Comparison of ENCODE assay signal across 8 mouse cellular contexts in the genomic region with DNA sequence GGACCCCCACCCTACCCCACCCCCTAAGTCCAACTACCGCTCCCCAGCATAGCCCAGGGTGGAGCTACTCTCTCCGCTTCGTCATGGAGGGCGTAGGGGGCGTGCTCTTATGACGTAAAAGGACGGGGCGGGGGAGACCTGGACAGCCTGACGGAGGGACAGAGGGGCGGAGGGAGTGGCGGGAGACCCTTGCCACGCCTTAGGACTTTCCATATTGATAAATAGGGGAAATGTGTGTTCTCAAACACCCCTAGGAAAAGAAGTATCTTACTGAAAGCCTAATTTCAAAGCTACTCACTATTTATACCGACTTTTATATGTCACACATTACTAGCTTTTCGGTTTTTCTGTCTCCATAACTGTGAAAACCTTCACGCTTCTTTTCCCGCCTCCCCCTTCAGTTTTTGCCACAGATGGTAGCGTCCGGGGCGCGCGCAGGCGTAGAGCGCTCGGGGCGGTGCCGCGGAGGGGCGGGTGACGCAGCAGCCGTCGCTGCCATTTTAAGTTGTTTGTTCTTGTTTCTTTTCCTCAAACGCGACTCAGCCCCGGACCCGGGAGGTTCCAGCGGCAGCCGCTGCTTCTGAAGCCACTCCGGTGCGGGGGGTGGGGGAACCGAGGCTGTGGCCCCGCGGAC. TPM values are rescaled to one million over a fixed set of nuclear protein-coding genes. Genes with fewer than 3 reads are reported as not detected.
A peak's percentile ranks its signal among the peaks of the same experiment; 100 is the strongest.
DNase-seq lines count a peak whose midpoint lies in the region; ATAC-seq and TF ChIP-seq lines count a peak whose summit lies in the region.

No protein-coding gene starts in this region.

- peak; percentile 36; the same call in 1 of the 2 replicates for TF ChIP-seq CTCF in midbrain, postnatal 0 days (IDR thresholded peaks at IDR 0.05)

- no peaks in the 10 kb centered on the region for H3K27me3 ChIP-seq in embryonic facial prominence, embryonic 13.5 days
- no peaks in the 10 kb centered on the region for H3K27me3 ChIP-seq in limb, embryonic 14.5 days (ENCODE audit: control insufficient read depth, insufficient read depth, low read length)
- no peaks in the 10 kb centered on the region for H3K27me3 ChIP-seq in midbrain, postnatal 0 days (ENCODE audit: insufficient read depth, low read length)

- H3K9ac ChIP-seq in embryonic facial prominence, embryonic 13.5 days: peak overlapping the region; percentile 99
- H3K9ac ChIP-seq in limb, embryonic 14.5 days (ENCODE audit: low read depth, low read length, severe bottlenecking): peak overlapping the region; percentile 97
- H3K9ac ChIP-seq in midbrain, postnatal 0 days (replicated peaks; ENCODE audit: low read length, poor library complexity, severe bottlenecking): peak overlapping the region; percentile 79

- peak overlapping the region; percentile 85 for H3K4me2 ChIP-seq in embryonic facial prominence, embryonic 13.5 days
- H3K4me2 ChIP-seq in limb, embryonic 14.5 days (replicated peaks; ENCODE audit: low read depth, low read length, severe bottlenecking): peak overlapping the region; percentile 57
- H3K4me2 ChIP-seq in midbrain, postnatal 0 days (ENCODE audit: low read depth, low read length, poor library complexity, severe bottlenecking): peak overlapping the region; percentile 86

- peak overlapping the region; percentile 99 for H3K4me3 ChIP-seq in embryonic facial prominence, embryonic 13.5 days
- H3K4me3 ChIP-seq in limb, embryonic 14.5 days (replicated peaks; ENCODE audit: low read length): peak overlapping the region; percentile 95
- H3K4me3 ChIP-seq in midbrain, postnatal 0 days (ENCODE audit: low read depth, low read length): peak overlapping the region; percentile 91

- H3K9me3 ChIP-seq in embryonic facial prominence, embryonic 13.5 days: no peaks in the 10 kb centered on the region
- H3K9me3 ChIP-seq in limb, embryonic 14.5 days (ENCODE audit: control insufficient read depth, low read length): no peaks in the 10 kb centered on the region
- H3K9me3 ChIP-seq in midbrain, postnatal 0 days (ENCODE audit: low read length): no peaks in the 10 kb centered on the region

- DNase-seq in 3134 (ENCODE audit: extremely low read depth, insufficient read length, low spot score): peak; percentile 90
- DNase-seq in adrenal gland, postnatal 36 days: peak; percentile 98
- DNase-seq in heart, adult 8-10 months (ENCODE audit: low spot score): peak; percentile 98
- DNase-seq in kidney, adult 9 months: peak; percentile 99
- peak; percentile 98 for DNase-seq in limb, embryonic 14.5 days (ENCODE audit: low spot score)
- peak; percentile 98 for DNase-seq in midbrain, postnatal 0 days (ENCODE audit: low spot score)
- DNase-seq in spleen, postnatal 14 days (ENCODE audit: low spot score in 2 of 2): peak; percentile 93 to 98

- H3K36me3 ChIP-seq in embryonic facial prominence, embryonic 13.5 days: peaks cover 9% of the 10 kb centered on the region
- peaks cover 10% of the 10 kb centered on the region for H3K36me3 ChIP-seq in limb, embryonic 14.5 days (ENCODE audit: control insufficient read depth, insufficient read depth, low read length)
- no peaks in the 10 kb centered on the region for H3K36me3 ChIP-seq in midbrain, postnatal 0 days (ENCODE audit: insufficient read depth, low read length)

- peak overlapping the region; percentile 100 for H3K27ac ChIP-seq in embryonic facial prominence, embryonic 13.5 days
- peak overlapping the region; percentile 100 for H3K27ac ChIP-seq in limb, embryonic 14.5 days (replicated peaks; ENCODE audit: low read depth, low read length)
- H3K27ac ChIP-seq in midbrain, postnatal 0 days (ENCODE audit: low read depth, low read length): peak overlapping the region; percentile 99

- under 1% methylated on average over 42 of the region's 42 CpGs for WGBS in embryonic facial prominence, embryonic 13.5 days
- 2% methylated on average over 42 of the region's 42 CpGs for WGBS in limb, embryonic 14.5 days
- 0% methylated on average over 42 of the region's 42 CpGs for WGBS in midbrain, postnatal 0 days

- peaks cover 17% of the 10 kb centered on the region for H3K4me1 ChIP-seq in embryonic facial prominence, embryonic 13.5 days
- H3K4me1 ChIP-seq in limb, embryonic 14.5 days (ENCODE audit: control insufficient read depth, insufficient read depth, low read length): peaks cover 15% of the 10 kb centered on the region
- H3K4me1 ChIP-seq in midbrain, postnatal 0 days (ENCODE audit: insufficient read depth, low read length): peaks cover 16% of the 10 kb centered on the region

- peak; percentile 97 for ATAC-seq in embryonic facial prominence, embryonic 13.5 days (ENCODE audit: insufficient number of reproducible peaks, insufficient read depth, low FRiP score, low TSS enrichment, low read depth)
- ATAC-seq in limb, embryonic 14.5 days (ENCODE audit: low FRiP score, low read depth): peak; percentile 96
- ATAC-seq in midbrain, postnatal 0 days (ENCODE audit: low FRiP score): peak; percentile 97

- peak; percentile 100 for TF ChIP-seq POLR2A in limb, embryonic 14.5 days (IDR thresholded peaks at IDR 0.05; ENCODE audit: borderline replicate concordance, extremely low read depth, insufficient read depth, insufficient read length)

RNA-seq across cellular contexts. Expression of a gene that starts 0.7 kb away (rescaled TPM):
- total RNA-seq in adrenal gland, postnatal 36 days (2021): 100 to 1,000 TPM; 226 to 236 TPM
- polyA plus RNA-seq in embryonic facial prominence, embryonic 13.5 days (2015; fragmentation: Nextera tagmentation; extraction: Ambion mirVana): 18.2 and 18.3 TPM in 2 replicates
- total RNA-seq in heart, adult 8-10 months (2022): 100 to 1,000 TPM; 108 to 118 (median 112) TPM
- 70.5 and 87.7 TPM in 2 replicates for polyA plus RNA-seq in limb, embryonic 14.5 days (2012; rRNA removed)
- polyA plus RNA-seq in limb, embryonic 14.5 days (2014; fragmentation: Nextera tagmentation; extraction: Ambion mirVana): 29.3 and 32.0 TPM in 2 replicates
- 52.2 and 61.8 TPM in 2 replicates for total RNA-seq in midbrain, postnatal 0 days (2014; rRNA removed)
- 16.3 and 18.2 TPM in 2 replicates for polyA plus RNA-seq in midbrain, postnatal 0 days (2015; fragmentation: Nextera tagmentation; extraction: Ambion mirVana)

RNA-seq across cellular contexts. Expression of a gene that starts 30.5 kb away (rescaled TPM):
- total RNA-seq in adrenal gland, postnatal 36 days (2021): 10 to 100 TPM; 68.0 to 91.6 TPM
- 72.1 and 73.8 TPM in 2 replicates for polyA plus RNA-seq in embryonic facial prominence, embryonic 13.5 days (2015; fragmentation: Nextera tagmentation; extraction: Ambion mirVana)
- total RNA-seq in heart, adult 8-10 months (2022): 100 to 1,000 TPM; 404 to 453 (median 416) TPM
- 35.5 and 44.8 TPM in 2 replicates for polyA plus RNA-seq in limb, embryonic 14.5 days (2012; rRNA removed)
- polyA plus RNA-seq in limb, embryonic 14.5 days (2014; fragmentation: Nextera tagmentation; extraction: Ambion mirVana): 70.5 and 76.7 TPM in 2 replicates
- 15.1 and 25.4 TPM in 2 replicates for total RNA-seq in midbrain, postnatal 0 days (2014; rRNA removed)
- 60.2 and 67.1 TPM in 2 replicates for polyA plus RNA-seq in midbrain, postnatal 0 days (2015; fragmentation: Nextera tagmentation; extraction: Ambion mirVana)

RNA-seq across cellular contexts. Expression of a gene that starts 30.7 kb away (rescaled TPM):
- 10 to 100 TPM; 22.6 to 23.5 TPM for total RNA-seq in adrenal gland, postnatal 36 days (2021)
- 58.8 and 59.2 TPM in 2 replicates for polyA plus RNA-seq in embryonic facial prominence, embryonic 13.5 days (2015; fragmentation: Nextera tagmentation; extraction: Ambion mirVana)
- total RNA-seq in heart, adult 8-10 months (2022): 10 to 100 TPM; 11.3 to 14.2 (median 13.3) TPM
- polyA plus RNA-seq in limb, embryonic 14.5 days (2012; rRNA removed): 66.9 and 68.2 TPM in 2 replicates
- 41.5 and 51.9 TPM in 2 replicates for polyA plus RNA-seq in limb, embryonic 14.5 days (2014; fragmentation: Nextera tagmentation; extraction: Ambion mirVana)
- total RNA-seq in midbrain, postnatal 0 days (2014; rRNA removed): 26.6 and 27.0 TPM in 2 replicates
- polyA plus RNA-seq in midbrain, postnatal 0 days (2015; fragmentation: Nextera tagmentation; extraction: Ambion mirVana): 25.5 and 28.5 TPM in 2 replicates

RNA-seq across cellular contexts. Expression of a gene that starts 39.1 kb away (rescaled TPM):
- total RNA-seq in adrenal gland, postnatal 36 days (2021): 10 to 100 TPM; 10.7 to 12.2 TPM
- 112 and 114 TPM in 2 replicates for polyA plus RNA-seq in embryonic facial prominence, embryonic 13.5 days (2015; fragmentation: Nextera tagmentation; extraction: Ambion mirVana)
- 10 to 100 TPM; 48.1 to 77.5 (median 69.4) TPM for total RNA-seq in heart, adult 8-10 months (2022)
- polyA plus RNA-seq in limb, embryonic 14.5 days (2012; rRNA removed): 22.1 and 43.0 TPM in 2 replicates
- polyA plus RNA-seq in limb, embryonic 14.5 days (2014; fragmentation: Nextera tagmentation; extraction: Ambion mirVana): 78.7 and 83.6 TPM in 2 replicates
- 2.3 and 9.4 TPM in 2 replicates for total RNA-seq in midbrain, postnatal 0 days (2014; rRNA removed)
- polyA plus RNA-seq in midbrain, postnatal 0 days (2015; fragmentation: Nextera tagmentation; extraction: Ambion mirVana): 10.2 and 11.6 TPM in 2 replicates

RNA-seq across cellular contexts. Expression of a gene that starts 44.1 kb away (rescaled TPM):
- total RNA-seq in adrenal gland, postnatal 36 days (2021): under 1 TPM; 0.46 to 0.70 TPM
- 0.22 and 0.87 TPM in 2 replicates for polyA plus RNA-seq in embryonic facial prominence, embryonic 13.5 days (2015; fragmentation: Nextera tagmentation; extraction: Ambion mirVana)
- not detected for total RNA-seq in heart, adult 8-10 months (2022)
- polyA plus RNA-seq in limb, embryonic 14.5 days (2012; rRNA removed): 0.09 and 0.11 TPM in 2 replicates
- 0.04 TPM in 2 replicates for polyA plus RNA-seq in limb, embryonic 14.5 days (2014; fragmentation: Nextera tagmentation; extraction: Ambion mirVana)
- total RNA-seq in midbrain, postnatal 0 days (2014; rRNA removed): 13.5 and 13.8 TPM in 2 replicates
- 7.7 and 9.4 TPM in 2 replicates for polyA plus RNA-seq in midbrain, postnatal 0 days (2015; fragmentation: Nextera tagmentation; extraction: Ambion mirVana)

Comparison
In these comparisons a context has a peak if more than half of its experiments do, and no peak if none do; other contexts are left out.
1. Peak in every context shown above with its lines: DNase-seq, ATAC-seq, H3K4me3 ChIP-seq and H3K27ac ChIP-seq.
2. RNA of a gene that starts 30.5 kb away (total RNA-seq): 404 to 453 TPM in heart, adult 8-10 months; 68.0 to 91.6 TPM in adrenal gland, postnatal 36 days and 15.1 to 25.4 TPM in midbrain, postnatal 0 days; every median in the first group is over 4 times any median in the second.